Mouse (Mus musculus) heart, postnatal 0 days (tissue): ENCODE measurements around the gene Rhox4f. TPM values are rescaled to one million over a fixed set of nuclear protein-coding genes. Genes with fewer than 3 reads are reported as not detected.

Experiments used
- polyA plus RNA-seq: library from polyadenylated mRNA; unstranded; fragments of >200 nt; fragmentation: Nextera tagmentation; extraction: Ambion mirVana; gene quantifications from 2 replicates; pipeline ENCODE4 v1.2.1, GENCODE M21; 2015
- total RNA-seq: library from RNA; depleted of rRNA; stranded (reverse); fragments of >200 nt; gene quantifications from 2 replicates; pipeline ENCODE4 v1.2.3, GENCODE M21; 2014; ENCODE audit warnings: low replicate concordance; rRNA removed

Gene Rhox4f
- total and polyA plus RNA-seq, 2 experiments from 2014 or later: not detected

Other genes with a start within 250 kb of the Rhox4f start
- gene Rhox3a2, start 227.7 kb downstream of the Rhox4f start, total RNA-seq: not detected in 2 replicates
- gene Rhox3a2, start 227.7 kb downstream of the Rhox4f start, polyA plus RNA-seq: not detected in 2 replicates
- not detected in 2 replicates for gene Rhox4a2, start 216.9 kb downstream of the Rhox4f start, total RNA-seq
- 0.22 TPM in 2 replicates for gene Rhox4a2, start 216.9 kb downstream of the Rhox4f start, polyA plus RNA-seq
- not detected in 2 replicates for gene Rhox2b, start 195.6 kb downstream of the Rhox4f start, total RNA-seq
- not detected in 2 replicates for gene Rhox2b, start 195.6 kb downstream of the Rhox4f start, polyA plus RNA-seq
- gene Rhox4b, start 175.2 kb downstream of the Rhox4f start, total RNA-seq: not detected in 2 replicates
- not detected in 2 replicates for gene Rhox4b, start 175.2 kb downstream of the Rhox4f start, polyA plus RNA-seq
- not detected in 2 replicates for gene Rhox2c, start 154.0 kb downstream of the Rhox4f start, total RNA-seq
- gene Rhox2c, start 154.0 kb downstream of the Rhox4f start, polyA plus RNA-seq: not detected in 2 replicates
- not detected in 2 replicates for gene Rhox3c, start 149.1 kb downstream of the Rhox4f start, total RNA-seq
- gene Rhox3c, start 149.1 kb downstream of the Rhox4f start, polyA plus RNA-seq: 0.11 TPM in 1 of 2 replicates, not detected in the other
- not detected in 2 replicates for gene Rhox4c, start 127.4 kb downstream of the Rhox4f start, total RNA-seq
- gene Rhox4c, start 127.4 kb downstream of the Rhox4f start, polyA plus RNA-seq: not detected in 2 replicates
- gene Rhox2d, start 114.3 kb downstream of the Rhox4f start, total RNA-seq: not detected in 2 replicates
- not detected in 2 replicates for gene Rhox2d, start 114.3 kb downstream of the Rhox4f start, polyA plus RNA-seq
- gene Rhox4d, start 93.3 kb downstream of the Rhox4f start, total RNA-seq: not detected in 2 replicates
- gene Rhox4d, start 93.3 kb downstream of the Rhox4f start, polyA plus RNA-seq: not detected in 2 replicates
- gene Rhox2e, start 77.3 kb downstream of the Rhox4f start, total RNA-seq: not detected in 2 replicates
- gene Rhox2e, start 77.3 kb downstream of the Rhox4f start, polyA plus RNA-seq: not detected in 2 replicates
- not detected in 2 replicates for gene Rhox3e, start 65.7 kb downstream of the Rhox4f start, total RNA-seq
- not detected in 2 replicates for gene Rhox3e, start 65.7 kb downstream of the Rhox4f start, polyA plus RNA-seq
- not detected in 2 replicates for gene Rhox4e, start 50.3 kb downstream of the Rhox4f start, total RNA-seq
- gene Rhox4e, start 50.3 kb downstream of the Rhox4f start, polyA plus RNA-seq: not detected in 2 replicates
- gene Rhox2f, start 36.3 kb downstream of the Rhox4f start, total RNA-seq: not detected in 2 replicates
- not detected in 2 replicates for gene Rhox2f, start 36.3 kb downstream of the Rhox4f start, polyA plus RNA-seq
- gene Rhox3f, start 26.7 kb downstream of the Rhox4f start, total RNA-seq: not detected in 2 replicates
- not detected in 2 replicates for gene Rhox3f, start 26.7 kb downstream of the Rhox4f start, polyA plus RNA-seq
- not detected in 2 replicates for gene Rhox3g, start 20.9 kb upstream of the Rhox4f start, total RNA-seq
- gene Rhox3g, start 20.9 kb upstream of the Rhox4f start, polyA plus RNA-seq: not detected in 2 replicates
- not detected in 2 replicates for gene Rhox2g, start 35.8 kb upstream of the Rhox4f start, total RNA-seq
- gene Rhox2g, start 35.8 kb upstream of the Rhox4f start, polyA plus RNA-seq: not detected in 2 replicates
- gene Rhox4g, start 43.6 kb upstream of the Rhox4f start, total RNA-seq: not detected in 2 replicates
- gene Rhox4g, start 43.6 kb upstream of the Rhox4f start, polyA plus RNA-seq: not detected in 2 replicates
- gene Rhox3h, start 61.1 kb upstream of the Rhox4f start, total RNA-seq: not detected in 2 replicates
- not detected in 2 replicates for gene Rhox3h, start 61.1 kb upstream of the Rhox4f start, polyA plus RNA-seq
- gene Rhox2h, start 65.6 kb upstream of the Rhox4f start, total RNA-seq: not detected in 2 replicates
- not detected in 2 replicates for gene Rhox2h, start 65.6 kb upstream of the Rhox4f start, polyA plus RNA-seq
- gene Rhox5, start 197.1 kb upstream of the Rhox4f start, total RNA-seq: 0.54 TPM in 1 of 2 replicates, not detected in the other
- 8.0 and 8.4 TPM in 2 replicates for gene Rhox5, start 197.1 kb upstream of the Rhox4f start, polyA plus RNA-seq
- gene Rhox6, start 219.2 kb upstream of the Rhox4f start, total RNA-seq: not detected in 2 replicates
- not detected in 2 replicates for gene Rhox6, start 219.2 kb upstream of the Rhox4f start, polyA plus RNA-seq
- not detected in 2 replicates for gene Rhox7a, start 224.0 kb upstream of the Rhox4f start, total RNA-seq
- not detected in 2 replicates for gene Rhox7a, start 224.0 kb upstream of the Rhox4f start, polyA plus RNA-seq